Mouse (Mus musculus): Measurements from ENCODE around the gene Bcl2l12.

DNA sequence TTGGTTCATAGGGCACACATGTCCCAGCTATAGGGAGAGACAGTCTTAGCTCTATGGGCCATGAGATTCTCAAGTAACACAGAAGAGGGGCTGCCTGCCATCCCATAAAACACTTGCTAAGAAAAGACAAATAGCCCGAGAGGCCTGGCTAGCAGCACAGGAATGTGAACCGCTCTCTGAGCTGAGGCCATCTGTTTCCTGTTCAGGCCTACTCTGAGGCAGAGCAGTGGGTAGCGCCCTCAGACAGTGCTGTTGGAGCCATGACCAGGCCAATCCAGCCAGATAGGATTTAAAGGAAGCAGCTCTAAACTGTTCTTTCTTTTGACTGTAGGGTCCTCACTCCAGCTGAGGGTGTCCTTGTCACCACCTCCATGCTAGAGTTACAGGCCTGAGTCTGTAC, 6.0 kb upstream of the Bcl2l12 start:
- TF ChIP-seq CTCF (IDR thresholded peaks at IDR 0.05; ENCODE audit: low read depth) (no peak), EP300 (IDR thresholded peaks at IDR 0.05; ENCODE audit: low read depth) (no peak)

All from liver, embryonic 14.5 days (tissue).